Mouse (Mus musculus) hindbrain, embryonic 10.5 days (tissue): ENCODE results near the gene Dusp22. TPM values are rescaled to one million over a fixed set of nuclear protein-coding genes. Genes with fewer than 3 reads are reported as not detected.

Experiments used
- DNase-seq: peaks from one replicate; pipeline ENCODE4 v3.0.0-alpha.2; 2017; ENCODE audit warnings: low spot score
- H3K27ac ChIP-seq: fragments of 300-500 bp; sonication (generic); 2 replicates; pipeline ENCODE4 v1.5.1; 2016; ENCODE audit warnings: mild to moderate bottlenecking, moderate library complexity
- H3K27me3 ChIP-seq: fragments of 300-500 bp; sonication (generic); 2 replicates; pipeline ENCODE4 v1.6.1; 2016; ENCODE audit warnings: mild to moderate bottlenecking; ENCODE audit not compliant: poor library complexity, insufficient read depth, severe bottlenecking
- H3K36me3 ChIP-seq: fragments of 300-500 bp; sonication (generic); 2 replicates; pipeline ENCODE4 v1.6.1; 2016; ENCODE audit warnings: mild to moderate bottlenecking, moderate library complexity
- H3K4me1 ChIP-seq: fragments of 300-500 bp; sonication (generic); replicated peaks from 2 replicates; pipeline ENCODE4 v1.6.1; 2016; ENCODE audit warnings: mild to moderate bottlenecking
- H3K4me3 ChIP-seq: fragments of 300-500 bp; sonication (generic); 2 replicates; pipeline ENCODE4 v1.5.1; 2016; ENCODE audit warnings: mild to moderate bottlenecking, moderate library complexity
- H3K9me3 ChIP-seq: fragments of 300-500 bp; sonication (generic); 2 replicates; pipeline ENCODE4 v1.6.1; 2016; ENCODE audit warnings: mild to moderate bottlenecking, moderate library complexity
- WGBS: fragments of 180-500 bp; shearing (Covaris S2); methylation state at CpG from one replicate; pipeline ENCODE4 v1.1.7; 2016; 5-methylcytosine and 5-hydroxymethylcytosine counted together
- polyA plus RNA-seq: library from polyadenylated mRNA; unstranded; fragments of >200 nt; fragmentation: Nextera tagmentation; extraction: Ambion mirVana; gene quantifications from 2 replicates; pipeline ENCODE4 v1.2.1, GENCODE M21; 2016

Dusp22 gene
- 17.2 and 18.8 TPM in 2 replicates for polyA plus RNA-seq

DNA sequence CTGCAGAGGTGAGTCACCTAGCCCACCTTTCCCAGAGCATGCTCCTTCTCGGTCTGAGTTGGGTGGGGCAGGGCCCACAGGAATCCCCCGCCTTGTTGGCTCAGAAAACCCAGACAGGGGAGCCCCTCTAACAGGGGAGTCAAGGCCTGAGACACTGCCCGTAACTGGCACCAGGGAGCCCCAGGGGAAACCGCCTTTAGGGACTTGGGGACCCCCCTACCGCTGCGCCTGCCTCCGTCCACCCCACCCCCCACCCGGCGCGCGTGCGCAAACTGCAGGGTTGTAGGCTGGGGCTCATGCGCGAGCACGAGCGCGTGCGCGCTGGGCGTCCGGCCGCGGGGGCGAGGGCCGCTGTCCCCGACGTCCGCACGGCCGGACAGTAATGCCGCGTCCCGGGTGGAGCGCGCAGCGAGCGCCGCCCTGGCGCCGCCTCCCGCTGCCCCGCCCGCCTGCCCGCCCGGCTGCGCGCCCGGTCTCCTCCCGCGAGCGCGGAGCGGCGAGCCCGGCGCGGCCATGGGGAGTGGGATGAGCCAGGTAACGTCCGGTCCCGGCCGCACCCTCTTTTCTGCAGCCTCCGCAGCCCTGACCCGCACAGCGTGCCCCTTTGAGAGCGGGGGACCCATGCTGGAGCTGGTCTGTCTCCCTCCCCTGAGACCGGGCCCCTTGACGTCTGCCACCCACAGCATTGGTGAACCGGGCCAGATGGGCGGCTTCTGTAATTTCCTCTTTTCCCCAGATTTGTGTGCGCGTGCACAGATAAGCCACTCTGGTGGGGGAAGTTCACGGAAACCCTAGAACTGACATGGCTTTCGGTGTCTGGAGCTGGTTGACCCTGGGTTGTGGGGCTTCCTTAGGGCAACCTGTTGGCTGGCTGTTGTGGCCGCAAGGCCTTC is at the start of gene Dusp22:
Dusp22 (plus strand) TSS at position 387 of the 893 bp plus-strand sequence.
- Histone ChIP-seq H3K27ac (peak within 1 kb of the TSS; percentile 91), H3K36me3 (no peaks in the 10 kb centered on the region), H3K4me1 (peaks cover 16% of the 10 kb centered on the region), H3K4me3 (peak within 1 kb of the TSS; percentile 71), H3K9me3 (0 out of 2 replicates have a peak, but pooled peaks cover 3% of the 10 kb centered on the region), H3K27me3 (no peaks in the 10 kb centered on the region)
- peak; percentile 82 for DNase-seq
- 2% methylated on average over 74 of the region's 74 CpGs for WGBS

DNA sequence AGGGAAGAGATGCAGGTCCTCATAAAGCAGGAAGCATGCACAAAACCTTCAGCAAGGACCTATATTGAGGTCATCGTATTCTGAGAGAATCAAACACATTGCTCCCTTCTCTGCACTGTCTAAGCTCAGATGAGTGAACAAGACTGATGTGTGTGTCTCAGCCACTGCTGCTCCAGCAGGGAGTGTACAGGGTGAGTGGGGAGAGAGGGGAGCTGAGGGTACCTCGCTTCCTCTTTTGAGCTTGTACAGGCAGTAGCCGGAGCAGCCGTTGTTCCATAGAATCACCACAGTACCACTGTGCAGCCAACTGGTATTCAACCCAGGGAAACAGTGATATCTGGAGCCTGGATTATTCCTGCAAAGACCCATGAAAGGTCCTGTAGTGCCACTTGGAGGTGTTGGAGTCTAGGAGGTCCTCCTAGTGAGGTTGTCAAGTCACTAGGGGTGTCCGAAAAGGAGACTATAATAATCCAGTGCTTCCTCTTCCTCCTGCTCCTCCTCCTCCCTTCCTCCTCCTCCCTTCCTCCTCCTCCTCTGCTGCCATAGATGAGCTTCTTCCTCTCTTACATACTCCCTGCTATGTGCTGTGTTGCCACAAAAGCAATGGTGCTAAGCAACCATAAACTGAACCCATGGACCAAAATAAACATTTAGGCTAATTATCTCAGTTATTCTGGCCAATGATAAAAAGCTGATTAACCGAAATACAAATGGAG is 47.6 kb upstream of the Dusp22 start:
- no peaks in the 10 kb centered on the region for H3K4me1 ChIP-seq
- H3K9me3 ChIP-seq = no peaks in the 10 kb centered on the region
- H3K27ac ChIP-seq = no peak overlapping the region
- H3K27me3 ChIP-seq = no peaks in the 10 kb centered on the region
- no peaks in the 10 kb centered on the region for H3K36me3 ChIP-seq
- WGBS = 90% methylated on average over 6 of the region's 6 CpGs
- DNase-seq = no peak
- H3K4me3 ChIP-seq = no peak overlapping the region

GRCm38 (mm10) chr13:30619684-30620083 is 40.1 kb upstream of the Dusp22 start:
- no peaks in the 10 kb centered on the region for H3K4me1 ChIP-seq
- DNase-seq = no peak
- no peak overlapping the region for H3K27ac ChIP-seq
- H3K9me3 ChIP-seq = 0 out of 2 replicates have a peak, but pooled peaks cover 5% of the 10 kb centered on the region
- no peak overlapping the region for H3K4me3 ChIP-seq
- H3K27me3 ChIP-seq = no peaks in the 10 kb centered on the region
- WGBS = 63% methylated on average over 3 of the region's 3 CpGs
- H3K36me3 ChIP-seq = no peaks in the 10 kb centered on the region

- WGBS = 43% methylated on average over 8 of the region's 8 CpGs
- Histone ChIP-seq H3K9me3 (no peaks in the 10 kb centered on the region), H3K27me3 (no peaks in the 10 kb centered on the region), H3K27ac (no peak overlapping the region), H3K4me1 (peaks cover 5% of the 10 kb centered on the region), H3K4me3 (no peak overlapping the region), H3K36me3 (no peaks in the 10 kb centered on the region)
- peak; percentile 17 for DNase-seq
Observed at GRCm38 (mm10) chr13:30628195-30629048, 31.4 kb upstream of the Dusp22 start.

DNA sequence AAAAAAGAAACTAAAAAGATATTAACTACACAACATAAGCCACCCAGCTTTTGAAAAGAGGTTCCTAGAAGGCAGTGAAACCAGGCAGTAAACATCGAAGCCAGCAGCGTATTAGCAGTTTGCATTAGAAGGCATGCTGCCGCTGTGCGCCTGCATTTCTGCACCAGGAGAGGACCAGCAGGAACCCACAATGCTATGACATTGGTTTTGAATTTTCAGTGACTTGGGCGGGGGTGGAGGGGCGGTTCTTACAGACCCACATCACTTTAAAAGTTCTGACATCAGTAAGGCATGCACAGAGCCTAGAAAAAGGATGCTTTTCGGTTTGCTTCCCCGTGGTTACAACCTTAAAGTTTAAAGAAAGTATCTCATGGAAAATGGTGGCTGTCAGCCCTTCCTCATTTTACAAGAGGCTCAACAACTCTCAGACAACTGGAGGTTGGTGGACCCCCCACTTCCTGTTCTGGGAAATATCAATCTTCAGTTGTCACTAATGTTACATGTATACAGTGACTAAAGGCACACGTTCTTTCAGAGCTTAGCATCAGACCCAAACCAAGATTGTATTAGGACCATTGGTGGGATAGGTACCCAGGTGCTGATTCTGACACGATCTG is 29.9 kb upstream of the Dusp22 start:
- no peak overlapping the region for H3K27ac ChIP-seq

DNA sequence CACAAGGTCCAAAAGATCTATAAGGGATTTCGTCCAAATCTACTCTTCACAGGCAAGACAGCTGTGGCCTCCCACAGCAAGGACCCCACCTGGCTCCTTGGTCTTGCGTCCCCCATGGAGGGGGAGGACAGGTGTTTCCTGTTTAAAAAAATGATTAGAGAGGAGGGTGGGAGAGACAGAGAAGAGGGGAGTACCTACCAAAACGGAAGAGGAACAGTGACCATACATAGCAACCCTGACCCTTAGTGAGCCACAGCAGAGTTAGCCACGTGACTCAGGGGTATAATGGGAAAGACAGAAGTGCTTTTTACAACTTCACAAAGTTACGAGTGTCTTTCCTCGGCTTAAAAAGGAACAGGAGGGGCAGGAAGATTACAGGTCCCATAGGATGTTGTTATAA is 26.8 kb upstream of the Dusp22 start:
- Histone ChIP-seq H3K27me3 (no peaks in the 10 kb centered on the region), H3K4me3 (no peak overlapping the region), H3K27ac (no peak overlapping the region), H3K36me3 (no peaks in the 10 kb centered on the region), H3K4me1 (peaks cover 5% of the 10 kb centered on the region), H3K9me3 (no peaks in the 10 kb centered on the region)
- no peak for DNase-seq
- WGBS = 81% methylated on average over 6 of the region's 6 CpGs

More for the DNA sequence above, 29.9 kb upstream of the Dusp22 start:
- H3K36me3 ChIP-seq = no peaks in the 10 kb centered on the region
- H3K9me3 ChIP-seq = no peaks in the 10 kb centered on the region
- peaks cover 5% of the 10 kb centered on the region for H3K4me1 ChIP-seq
- DNase-seq = no peak
- H3K27me3 ChIP-seq = no peaks in the 10 kb centered on the region
- 89% methylated on average over 10 of the region's 10 CpGs for WGBS
- no peak overlapping the region for H3K4me3 ChIP-seq

DNA sequence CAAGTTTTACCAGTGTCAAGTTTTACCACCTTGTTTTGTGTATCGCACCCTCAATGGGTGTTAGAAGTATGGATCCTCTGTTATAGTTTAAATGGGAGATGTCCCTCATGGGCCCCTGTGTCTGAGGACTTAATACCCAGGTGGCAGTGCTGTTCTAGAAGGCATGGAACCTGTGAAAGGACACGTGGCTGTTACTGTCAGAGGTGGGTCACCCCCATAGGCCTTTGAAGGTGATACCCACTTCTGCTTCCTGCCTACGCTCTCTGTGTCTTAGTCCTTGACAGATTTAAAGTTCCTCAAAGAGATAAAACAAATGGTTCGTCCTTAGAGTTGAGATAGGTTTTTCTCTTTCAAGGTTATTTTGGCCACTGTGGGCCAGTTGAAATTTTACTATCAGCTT is 23.3 kb upstream of the Dusp22 start:
- WGBS = 87% methylated on average over 4 of the region's 4 CpGs
- Histone ChIP-seq H3K27me3 (no peaks in the 10 kb centered on the region), H3K9me3 (no peaks in the 10 kb centered on the region)

GRCm38 (mm10) chr13:30638378-30639115 is 21.3 kb upstream of the Dusp22 start:
- Histone ChIP-seq H3K27ac (no peak overlapping the region), H3K4me1 (no peaks in the 10 kb centered on the region), H3K36me3 (no peaks in the 10 kb centered on the region), H3K27me3 (no peaks in the 10 kb centered on the region), H3K9me3 (no peaks in the 10 kb centered on the region), H3K4me3 (no peak overlapping the region)
- no peak for DNase-seq
- 91% methylated on average over 5 of the region's 5 CpGs for WGBS

More for the DNA sequence above, 23.3 kb upstream of the Dusp22 start:
- DNase-seq = no peak
- H3K4me3 ChIP-seq = no peak overlapping the region
- H3K27ac ChIP-seq = no peak overlapping the region
- no peaks in the 10 kb centered on the region for H3K36me3 ChIP-seq
- no peaks in the 10 kb centered on the region for H3K4me1 ChIP-seq

GRCm38 (mm10) chr13:30642053-30642452 is 17.7 kb upstream of the Dusp22 start:
- H3K36me3 ChIP-seq = no peaks in the 10 kb centered on the region
- no peak overlapping the region for H3K4me3 ChIP-seq
- H3K27me3 ChIP-seq = no peaks in the 10 kb centered on the region
- WGBS = 87% methylated on average over 4 of the region's 4 CpGs
- no peak for DNase-seq
- H3K9me3 ChIP-seq = no peaks in the 10 kb centered on the region
- H3K4me1 ChIP-seq = no peaks in the 10 kb centered on the region
- H3K27ac ChIP-seq = no peak overlapping the region

GRCm38 (mm10) chr13:30648461-30648860 is 11.3 kb upstream of the Dusp22 start:
- Histone ChIP-seq H3K27ac (no peak overlapping the region), H3K4me1 (no peaks in the 10 kb centered on the region), H3K4me3 (no peak overlapping the region), H3K27me3 (no peaks in the 10 kb centered on the region), H3K36me3 (no peaks in the 10 kb centered on the region), H3K9me3 (no peaks in the 10 kb centered on the region)
- DNase-seq = no peak

DNA sequence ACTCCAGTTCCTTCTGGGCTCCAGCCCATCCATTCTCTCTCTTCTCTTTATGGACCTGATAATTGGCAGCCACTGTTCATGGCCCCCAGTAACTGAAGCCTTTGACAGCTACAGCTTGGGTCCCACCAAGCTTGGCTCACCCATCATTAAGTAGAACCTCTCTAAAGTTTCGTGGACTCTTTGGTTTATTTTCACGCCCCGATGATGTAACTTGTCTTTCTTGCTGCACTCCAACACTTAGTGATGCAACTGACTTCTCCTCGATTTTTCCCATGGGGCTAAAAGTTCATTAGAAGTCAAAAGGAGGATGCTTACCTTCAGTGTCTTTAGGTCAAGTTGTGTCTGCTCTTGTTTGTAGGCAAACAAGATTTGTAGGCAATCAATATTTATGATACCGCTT is 10.6 kb upstream of the Dusp22 start:
- 88% methylated on average over 5 of the region's 5 CpGs for WGBS
- DNase-seq = no peak

DNA sequence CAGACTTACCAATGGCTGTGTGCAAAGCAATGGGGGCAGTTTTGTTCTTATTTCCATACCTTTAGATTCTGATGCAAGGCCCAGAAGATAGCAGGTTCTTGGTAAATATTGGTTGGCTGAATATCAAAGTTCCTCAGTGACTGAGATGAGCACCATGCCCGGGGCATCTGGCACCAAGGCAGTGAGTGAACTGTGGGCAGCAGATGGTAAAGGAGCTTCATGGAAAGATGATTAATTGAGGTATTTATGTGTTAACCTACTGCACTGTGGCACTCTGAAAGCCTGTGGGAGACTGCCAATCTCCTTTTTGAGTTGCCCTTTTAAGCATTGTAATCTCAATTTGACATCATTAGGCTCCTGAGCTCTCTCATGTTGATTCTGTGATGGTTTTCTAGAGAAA is 9.1 kb upstream of the Dusp22 start:
- DNase-seq = no peak
- Histone ChIP-seq H3K27me3 (no peaks in the 10 kb centered on the region), H3K36me3 (no peaks in the 10 kb centered on the region), H3K4me1 (no peaks in the 10 kb centered on the region), H3K9me3 (no peaks in the 10 kb centered on the region), H3K27ac (no peak overlapping the region), H3K4me3 (no peak overlapping the region)
- 88% methylated on average over 1 of the region's 1 CpGs for WGBS

More for the DNA sequence above, 10.6 kb upstream of the Dusp22 start:
- H3K27me3 ChIP-seq = no peaks in the 10 kb centered on the region
- H3K4me3 ChIP-seq = no peak overlapping the region
- no peak overlapping the region for H3K27ac ChIP-seq
- H3K9me3 ChIP-seq = no peaks in the 10 kb centered on the region
- H3K4me1 ChIP-seq = no peaks in the 10 kb centered on the region
- H3K36me3 ChIP-seq = no peaks in the 10 kb centered on the region
